Mouse (Mus musculus) CH12.LX (cell line): ENCODE measurements around the gene Plac8. TPM values are rescaled to one million over a fixed set of nuclear protein-coding genes. Genes with fewer than 3 reads are reported as not detected.

Source experiments
- DNase-seq: peaks from one replicate; pipeline ENCODE4 v3.0.0-alpha.2; 2013; ENCODE audit errors: extremely low read depth
- H3K27ac ChIP-seq: 2 replicates; pipeline ENCODE4 v1.5.1; 2012; ENCODE audit warnings: low read depth, mild to moderate bottlenecking, control low read depth, moderate library complexity; ENCODE audit not compliant: insufficient read depth
- H3K27me3 ChIP-seq: replicated peaks from 2 replicates; pipeline ENCODE3; 2012; ENCODE audit warnings: inconsistent platforms
- H3K36me3 ChIP-seq, 2 experiments: replicated peaks in 1 of 2; 2 replicates each; pipeline versions ENCODE3 to v1.6.1; 2012; ENCODE audit warnings: inconsistent platforms in 1 of 2, low read length in 1 of 2, mild to moderate bottlenecking in 1 of 2, mixed read lengths in 1 of 2, moderate library complexity in 1 of 2; ENCODE audit not compliant: control insufficient read depth in 1 of 2, insufficient read depth in 1 of 2
- H3K4me1 ChIP-seq, 2 experiments: 2 replicates each; pipeline ENCODE4 v1.6.1; 2012; ENCODE audit warnings: inconsistent platforms in 1 of 2, moderate library complexity in 1 of 2; ENCODE audit not compliant: insufficient read depth in 2 of 2, control insufficient read depth in 1 of 2
- H3K4me2 ChIP-seq: 2 replicates; pipeline ENCODE4 v1.6.1; 2012; ENCODE audit warnings: low read depth, mild to moderate bottlenecking, control low read depth; ENCODE audit not compliant: poor library complexity, insufficient read depth, severe bottlenecking
- H3K4me3 ChIP-seq, 3 experiments: fragments of 150-350 bp in 1 of 3; sonication (generic) in 1 of 3; replicated peaks in 1 of 3; 2 replicates each; pipeline versions ENCODE3 to v1.5.1; 2011 to 2012; ENCODE audit warnings: low read depth in 2 of 3, low read length in 2 of 3, mild to moderate bottlenecking in 2 of 3, moderate library complexity in 2 of 3, control low read depth in 1 of 3, improper control_type of control experiment in 1 of 3, inconsistent platforms in 1 of 3, mixed read lengths in 1 of 3; ENCODE audit not compliant: poor library complexity in 1 of 3
- H3K79me2 ChIP-seq: replicated peaks from 2 replicates; pipeline ENCODE4 v1.6.1; 2012; ENCODE audit warnings: mild to moderate bottlenecking, moderate library complexity; ENCODE audit not compliant: control insufficient read depth, poor library complexity, insufficient read depth, severe bottlenecking; ENCODE audit errors: extremely low read depth
- H3K9ac ChIP-seq: 2 replicates; pipeline ENCODE4 v1.6.1; 2012; ENCODE audit warnings: low read depth, mild to moderate bottlenecking, control low read depth, moderate library complexity; ENCODE audit not compliant: insufficient read depth
- H3K9me3 ChIP-seq: replicated peaks from 2 replicates; pipeline ENCODE3; 2012; ENCODE audit warnings: low read length, inconsistent platforms, mixed read lengths
- BHLHE40 ChIP-seq: IDR thresholded peaks from 2 replicates; pipeline ENCODE4 v1.6.1; 2011; ENCODE audit warnings: mild to moderate bottlenecking, low read depth, low read length, improper control_type of control experiment
- E2F4 ChIP-seq: IDR thresholded peaks from 2 replicates; pipeline ENCODE4 v1.6.1; 2011; ENCODE audit warnings: low read depth, low read length, improper control_type of control experiment; ENCODE audit not compliant: insufficient replicate concordance
- EP300 ChIP-seq: IDR thresholded peaks from 2 replicates; pipeline ENCODE4 v1.6.1; 2011; ENCODE audit warnings: low read length, improper control_type of control experiment
- IRF4 ChIP-seq: IDR thresholded peaks from 2 replicates; pipeline ENCODE4 v1.6.1; 2014; ENCODE audit warnings: low read depth, mild to moderate bottlenecking, inconsistent platforms, low read length, improper control_type of control experiment
- MEF2A ChIP-seq: IDR thresholded peaks from 2 replicates; pipeline ENCODE4 v1.6.1; 2014; ENCODE audit warnings: low read depth, mild to moderate bottlenecking, inconsistent platforms, low read length, improper control_type of control experiment, borderline replicate concordance
- MYC ChIP-seq: IDR thresholded peaks from 2 replicates; pipeline ENCODE4 v1.6.1; 2011; ENCODE audit warnings: low read depth, mild to moderate bottlenecking, improper control_type of control experiment, low read length
- TBP ChIP-seq: conservative IDR thresholded peaks from 2 replicates; pipeline ENCODE4 v1.6.1; 2011; ENCODE audit warnings: low read depth, low read length, improper control_type of control experiment
- UBTF ChIP-seq: IDR thresholded peaks from 2 replicates; pipeline ENCODE4 v1.6.1; 2012; ENCODE audit warnings: low read depth, mild to moderate bottlenecking, inconsistent platforms, low read length, improper control_type of control experiment, moderate library complexity
- ZNF384 ChIP-seq: IDR thresholded peaks from 2 replicates; pipeline ENCODE4 v1.6.1; 2012; ENCODE audit warnings: low read depth, low read length, improper control_type of control experiment, inconsistent platforms
- dilution Hi-C: fragments of 300-500 bp; cut with MboI; formaldehyde crosslinking; loops from 2 replicates; pipeline ENCODE4 v1.14.3; 2020; ENCODE audit warnings: low sequenced_read_pairs; ENCODE audit not compliant: extremely low pct_unique_long_range_greater_than_20kb, extremely low pct_ligation_motif_present
- in situ Hi-C: fragments of 300-500 bp; cut with MboI; formaldehyde crosslinking; loops from 3 replicates; pipeline ENCODE4 v1.14.3; 2019; ENCODE audit warnings: low sequenced_read_pairs, low pct_ligation_motif_present, low pct_unique_long_range_greater_than_20kb, mixed read lengths
- polyA plus RNA-seq: library from polyadenylated mRNA; unstranded; fragments of >175 nt; gene quantifications from 2 replicates; pipeline ENCODE4 v1.2.1, GENCODE M21; 2012; ENCODE audit warnings: low read depth; ENCODE audit not compliant: insufficient read length
- total RNA-seq, 2 experiments: library from RNA; depleted of rRNA; stranded (reverse); fragments of 300-350 nt in 1 of 2; fragments of >200 nt in 1 of 2; gene quantifications; 2 replicates each; pipeline ENCODE4 v1.2.3; 2012 to 2014

The Plac8 gene
- total and polyA plus RNA-seq, 3 experiments: 64.3 to 258 (median 161) TPM

- Histone ChIP-seq H3K4me2 (no peak overlapping the region), H3K4me3 (no peak overlapping the region), H3K36me3 (no peaks in the 10 kb centered on the region), H3K27ac (no peak overlapping the region), H3K9ac (no peak overlapping the region), H3K9me3 (no peaks in the 10 kb centered on the region), H3K79me2 (no peaks in the 10 kb centered on the region), H3K4me1 (peaks cover 21 to 40% of the 10 kb centered on the region in 2 experiments), H3K27me3 (no peaks in the 10 kb centered on the region)
- TF ChIP-seq UBTF: no peak
- dilution Hi-C loops (no loop called here), in situ Hi-C loops (no loop called here)
- no peak for DNase-seq
These were observed 47.7 kb upstream of the Plac8 start for GRCm38 (mm10) chr5:100619586-100620275.

DNA sequence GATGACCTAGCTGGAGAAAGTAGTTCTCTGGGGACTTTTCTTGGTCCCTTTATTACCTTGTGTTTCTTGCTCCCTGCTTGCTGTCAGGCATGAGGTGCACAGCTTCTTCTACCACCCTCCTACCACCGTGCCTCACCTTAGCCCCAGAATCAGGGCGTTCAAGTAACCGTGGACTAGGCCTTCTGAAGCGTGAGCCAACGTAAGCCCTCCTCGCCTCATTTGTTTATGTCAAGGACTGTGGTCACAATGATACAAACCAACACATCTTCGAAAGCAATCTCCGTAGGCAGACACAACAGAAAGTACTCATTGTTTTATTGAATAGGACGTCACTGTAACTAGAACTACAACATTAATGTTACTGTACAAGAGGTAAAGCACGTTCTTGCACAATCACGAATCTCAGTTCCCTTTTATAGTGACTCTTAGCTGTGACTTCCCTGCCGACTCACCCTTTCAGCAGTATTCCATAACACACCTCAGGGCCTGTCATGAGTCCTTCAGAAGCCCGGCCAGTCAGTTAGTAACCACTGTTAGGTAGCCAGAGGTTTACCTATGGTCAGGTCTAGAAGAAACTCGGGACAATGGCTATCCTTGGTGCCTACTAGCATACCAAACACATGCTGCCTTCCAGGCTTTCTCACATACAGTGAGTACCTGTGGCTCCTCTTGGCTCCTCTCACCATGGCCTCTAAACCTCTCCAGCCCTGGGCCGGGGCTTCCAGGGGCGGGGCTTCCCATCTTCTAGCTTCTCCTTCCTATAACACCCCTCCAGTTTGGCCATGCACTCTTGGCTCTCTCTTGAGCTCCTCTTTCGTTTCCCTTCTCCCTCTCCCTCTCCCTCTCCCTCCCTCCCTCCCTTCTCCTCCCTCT is 42.1 kb upstream of the Plac8 start:
- DNase-seq: no peak
- no peak overlapping the region for H3K4me3 ChIP-seq
- H3K9ac ChIP-seq: no peak overlapping the region
- H3K27me3 ChIP-seq: no peaks in the 10 kb centered on the region
- peak overlapping the region; percentile 33; the same call in 1 of the 2 replicates for H3K4me2 ChIP-seq
- peak; percentile 75 for TF ChIP-seq IRF4
- TF ChIP-seq EP300: peak; percentile 63
- no peak for TF ChIP-seq TBP
- peak; percentile 80 for TF ChIP-seq BHLHE40
- TF ChIP-seq MYC: 0 out of 2 replicates have a peak, but pooled peaks have one; percentile 16
- no peak overlapping the region for H3K27ac ChIP-seq
- dilution Hi-C loops: no loop called here
- in situ Hi-C loops: no loop called here
- peaks cover 13 to 17% of the 10 kb centered on the region in 2 experiments for H3K4me1 ChIP-seq
- no peaks in the 10 kb centered on the region for H3K9me3 ChIP-seq
- H3K79me2 ChIP-seq: no peaks in the 10 kb centered on the region
- no peaks in the 10 kb centered on the region for H3K36me3 ChIP-seq

GRCm38 (mm10) chr5:100607868-100608267 is 35.8 kb upstream of the Plac8 start:
- no peaks in the 10 kb centered on the region for H3K79me2 ChIP-seq
- DNase-seq: no peak
- in situ Hi-C loops (no loop called here), dilution Hi-C loops (no loop called here)
- no peak overlapping the region for H3K4me3 ChIP-seq
- H3K27me3 ChIP-seq: no peaks in the 10 kb centered on the region
- H3K36me3 ChIP-seq: no peaks in the 10 kb centered on the region
- H3K9me3 ChIP-seq: no peaks in the 10 kb centered on the region
- peaks cover 5 to 17% of the 10 kb centered on the region in 2 experiments; a peak in 2 of 4 replicates for H3K4me1 ChIP-seq
- peak overlapping the region; percentile 2; the same call in 1 of the 2 replicates for H3K27ac ChIP-seq
- peak overlapping the region; percentile 32; the same call in 1 of the 2 replicates for H3K4me2 ChIP-seq
- TF ChIP-seq ZNF384: no peak
- TF ChIP-seq EP300: no peak
- no peak for TF ChIP-seq MEF2A
- TF ChIP-seq E2F4: no peak
- H3K9ac ChIP-seq: peak overlapping the region; percentile 37; the same call in 1 of the 2 replicates
